Mouse (Mus musculus) neural tube, embryonic 10.5 days (tissue): ENCODE measurements at regions not wholly inside any gene's neighbourhood (a gene's known extent, or its start where the extent isn't known, plus 50 kb on each side); places are given as distances from the start of the nearest gene placed in this dataset.

Experiments used
- DNase-seq: peaks from one replicate; pipeline ENCODE4 v3.0.0-alpha.2; 2017; ENCODE audit warnings: low spot score; ENCODE audit errors: extremely low spot score

DNA sequence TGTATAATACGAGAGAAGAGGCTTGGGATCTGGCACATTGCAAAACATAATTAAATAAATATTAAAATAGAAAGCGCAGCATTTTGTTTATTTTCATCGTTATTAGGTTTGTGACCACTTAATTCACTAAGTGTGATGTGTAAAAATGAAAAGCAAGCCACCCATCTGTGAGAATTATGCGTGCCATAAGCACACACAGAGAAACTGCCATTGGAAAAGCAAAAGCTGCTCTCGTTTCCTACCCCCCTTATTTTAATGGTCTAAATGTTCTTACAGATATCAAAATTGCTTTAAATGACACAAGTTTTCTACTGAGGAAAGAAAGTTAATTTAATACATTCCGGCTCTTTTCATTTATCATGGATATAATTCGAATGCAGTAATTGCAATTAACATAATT lies 2780.8 kb upstream of the Gm7489 start:
- DNase-seq: no peak

DNA sequence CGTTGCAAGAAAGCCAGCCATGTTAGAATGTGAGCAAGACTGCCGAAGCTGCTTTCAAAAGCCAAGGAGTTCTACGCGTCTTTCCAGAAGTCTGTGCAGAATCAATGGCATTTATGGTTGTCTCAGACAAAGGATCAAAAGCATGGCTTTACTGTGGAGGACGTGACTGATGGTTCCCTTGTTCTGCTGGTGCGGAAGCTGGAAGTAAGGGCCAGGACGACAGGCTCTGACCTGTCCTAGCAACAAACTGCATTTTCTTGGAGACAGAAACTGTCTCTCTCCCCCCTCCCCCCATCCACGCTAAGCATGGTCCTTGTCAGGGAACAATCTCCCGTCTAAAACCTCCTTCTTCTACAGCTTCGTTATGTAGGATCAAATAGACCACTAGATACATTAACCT lies 2780.3 kb upstream of the Gm7489 start:
- DNase-seq: peak; percentile 49

DNA sequence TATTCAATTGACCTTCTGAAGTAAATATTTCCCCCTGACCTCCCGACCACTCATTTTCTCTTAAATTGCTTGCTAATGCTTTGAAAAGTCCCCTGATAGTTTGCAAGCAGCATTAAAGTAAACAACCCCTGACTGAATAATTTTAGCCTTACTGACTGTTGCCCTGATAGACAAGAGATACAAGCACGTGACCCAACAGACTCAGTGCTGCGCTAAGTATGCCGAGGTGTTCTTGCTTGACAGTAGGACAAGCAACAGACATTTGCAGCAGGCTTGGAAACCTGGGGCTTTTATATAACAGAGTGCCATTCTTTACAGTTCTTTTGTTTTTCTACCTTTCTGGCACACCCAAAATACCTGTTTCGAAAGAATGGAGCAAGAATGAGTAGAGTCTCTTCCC lies 2779.9 kb upstream of the Gm7489 start:
- no peak for DNase-seq

DNA sequence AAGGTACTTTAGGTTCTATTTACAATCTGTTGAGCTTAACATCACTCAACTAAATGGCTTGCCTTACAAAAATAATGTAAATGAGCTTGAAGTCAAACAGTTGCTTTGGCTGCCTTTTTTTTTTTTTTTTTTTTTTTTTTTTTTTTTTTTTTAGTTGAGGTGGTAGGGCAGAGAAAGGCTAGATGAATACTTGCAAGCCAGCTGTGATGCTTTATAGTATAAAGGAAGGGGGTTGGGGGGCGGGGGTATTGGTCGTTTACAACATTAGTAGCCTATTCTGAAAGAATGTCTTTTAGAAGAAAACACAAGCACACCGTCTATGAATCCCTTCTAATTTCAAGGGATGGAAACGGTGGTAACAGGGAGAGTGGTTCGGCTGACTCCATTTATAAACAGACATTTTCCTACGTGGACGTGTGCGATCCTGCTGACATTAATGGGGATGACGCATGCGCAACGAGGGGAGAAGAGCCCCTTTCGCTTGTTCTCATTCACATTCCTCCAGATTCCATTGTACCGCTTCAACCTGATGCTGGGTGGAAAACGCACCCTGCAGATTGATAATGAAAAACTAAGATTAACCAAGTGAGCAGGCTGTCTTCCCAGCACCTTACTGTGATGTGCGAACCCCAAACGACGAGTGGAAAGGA lies 2779.2 kb upstream of the Gm7489 start:
- DNase-seq: no peak

DNA sequence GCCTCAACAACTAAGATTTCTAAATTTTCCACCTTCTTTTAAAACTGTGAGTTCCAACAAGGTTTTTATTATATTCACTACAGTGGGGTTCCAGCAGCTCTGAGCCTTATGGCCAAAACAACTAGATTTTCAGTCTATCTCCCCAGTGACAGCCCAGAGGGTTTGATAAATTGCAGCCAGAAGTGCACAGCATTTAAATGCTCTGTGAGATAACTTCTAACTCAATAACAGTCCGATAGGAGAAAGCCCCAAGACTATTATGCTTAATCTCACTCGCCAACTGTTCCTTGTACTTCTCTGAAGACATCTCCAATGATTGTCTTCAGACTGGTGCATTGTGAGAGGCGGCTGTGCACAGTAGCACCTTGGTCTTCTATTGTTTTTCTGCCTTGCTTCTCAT lies 2774.5 kb upstream of the Gm7489 start:
- DNase-seq: no peak

DNA sequence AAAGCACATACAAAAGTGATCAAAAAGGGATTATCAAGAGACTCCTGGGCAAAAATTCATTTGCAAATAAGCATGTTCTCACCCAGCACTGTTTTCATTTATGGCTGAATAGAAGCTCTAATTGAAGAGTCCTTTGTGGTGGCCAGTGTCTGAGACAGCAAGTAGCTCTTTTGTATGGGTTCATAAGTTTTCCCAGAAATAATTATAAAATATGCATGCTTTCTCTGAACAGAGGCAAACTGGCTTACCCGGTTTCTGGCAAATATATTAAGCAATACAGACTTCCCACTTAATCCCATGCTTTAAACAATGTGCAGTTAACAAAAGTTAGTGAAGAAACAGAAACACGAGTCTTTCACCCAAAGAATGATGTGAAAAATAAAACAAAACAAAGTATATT lies 2758.8 kb upstream of the Gm7489 start:
- no peak for DNase-seq

DNA sequence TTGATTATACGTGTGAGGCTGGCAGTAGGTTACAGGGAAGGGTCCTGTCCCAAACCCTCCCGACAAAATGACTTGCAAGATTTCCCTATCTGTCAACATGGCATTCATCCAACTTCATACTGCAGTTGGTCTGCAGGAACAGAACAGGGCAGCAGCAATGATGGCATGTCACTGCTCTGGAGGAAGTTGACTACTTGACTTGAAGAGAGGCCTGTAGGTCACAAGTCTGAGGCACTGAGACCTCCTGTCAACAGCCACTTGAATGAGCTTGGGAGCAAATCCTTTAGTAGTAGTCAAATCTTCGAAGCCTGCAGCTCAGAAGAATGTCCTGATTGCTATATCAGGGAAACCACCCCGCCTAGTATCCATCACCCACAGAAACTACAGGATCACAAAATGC lies 2753.7 kb upstream of the Gm7489 start:
- DNase-seq: no peak

DNA sequence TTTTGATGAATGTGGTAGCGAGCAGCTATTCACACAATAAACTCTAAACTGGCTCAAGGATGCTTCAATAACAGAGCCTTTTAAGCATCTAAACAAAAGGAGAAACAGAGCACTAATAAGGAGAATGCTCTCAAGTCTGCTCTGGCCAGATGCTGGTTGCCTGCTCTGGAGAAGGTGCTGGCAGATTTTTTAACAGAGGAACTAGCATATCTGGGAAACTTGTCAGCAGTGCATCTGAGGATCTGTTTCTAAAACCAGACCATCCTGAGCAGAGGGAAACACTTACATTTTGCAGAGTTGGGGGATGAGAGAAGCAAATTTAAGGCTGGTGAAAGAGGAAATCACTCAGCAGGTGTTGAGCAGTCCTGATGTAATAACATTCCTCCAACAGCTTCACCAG lies 2748.6 kb upstream of the Gm7489 start:
- no peak for DNase-seq

DNA sequence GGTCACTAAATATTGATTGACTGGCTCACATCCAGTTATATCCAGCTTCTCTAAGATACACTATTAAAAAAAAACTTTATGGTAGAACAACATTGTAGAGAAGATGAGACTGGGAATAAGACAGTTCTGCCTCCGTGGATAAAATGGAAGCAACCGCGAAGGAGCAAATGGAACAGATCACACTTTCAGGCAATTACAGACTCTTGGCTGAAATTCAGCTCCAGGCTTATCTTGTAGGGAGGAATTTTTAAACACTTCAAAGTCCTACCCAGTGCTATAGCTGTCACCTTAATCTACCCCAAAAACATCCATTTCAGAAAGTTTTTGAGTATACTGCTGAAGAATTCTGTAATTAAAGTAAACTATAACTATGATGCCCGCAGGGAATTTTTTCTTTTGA lies 2745.2 kb upstream of the Gm7489 start:
- no peak for DNase-seq

DNA sequence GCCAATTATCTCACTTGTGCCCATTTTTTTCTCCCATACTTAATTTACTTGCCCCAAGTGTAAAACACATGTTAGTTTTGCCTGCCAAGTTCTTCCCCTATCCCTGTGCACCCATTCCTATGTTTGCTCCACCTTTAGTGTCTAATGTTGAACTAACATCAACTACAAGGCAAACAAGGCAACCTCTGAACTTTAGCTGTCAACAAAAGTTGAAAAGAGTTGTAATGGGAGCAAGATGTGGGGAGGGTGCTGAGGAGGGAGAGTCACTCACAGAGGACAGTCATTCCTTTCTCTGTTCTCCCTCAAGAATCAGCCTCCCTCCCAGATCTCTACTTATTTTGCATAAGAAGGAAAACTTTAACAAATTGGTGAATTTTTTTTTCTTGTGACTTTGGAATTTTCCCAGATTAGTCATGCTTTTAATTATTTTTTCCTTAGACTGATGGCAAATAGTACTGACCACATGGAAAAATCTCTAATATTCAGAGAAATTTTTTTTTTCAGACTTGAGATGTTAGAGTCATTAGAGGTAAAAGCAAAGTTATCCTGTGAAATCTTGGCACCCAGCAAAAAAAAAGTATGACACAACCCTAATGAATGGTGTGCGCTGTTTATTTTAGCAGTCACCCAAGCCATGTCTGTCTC lies 2710.6 kb upstream of the Gm7489 start:
- DNase-seq: no peak

DNA sequence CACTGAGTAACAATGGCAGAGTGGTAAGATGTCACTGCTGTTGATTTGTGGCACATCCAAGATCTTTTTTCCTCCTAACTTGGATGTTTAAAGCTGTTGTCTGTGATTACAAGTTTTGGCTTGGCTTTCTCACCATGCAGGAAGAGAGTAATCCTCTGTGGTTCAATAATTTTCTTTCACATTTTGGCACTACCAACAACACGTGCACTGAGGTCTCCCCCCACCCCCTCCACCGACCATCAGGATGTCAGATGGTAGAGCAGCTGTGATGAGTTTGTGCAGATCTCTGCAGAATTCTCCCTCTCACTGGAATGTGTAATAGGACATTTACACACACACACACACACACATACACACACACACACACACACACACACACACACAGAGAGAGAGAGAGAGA lies 2708.2 kb upstream of the Gm7489 start:
- no peak for DNase-seq

DNA sequence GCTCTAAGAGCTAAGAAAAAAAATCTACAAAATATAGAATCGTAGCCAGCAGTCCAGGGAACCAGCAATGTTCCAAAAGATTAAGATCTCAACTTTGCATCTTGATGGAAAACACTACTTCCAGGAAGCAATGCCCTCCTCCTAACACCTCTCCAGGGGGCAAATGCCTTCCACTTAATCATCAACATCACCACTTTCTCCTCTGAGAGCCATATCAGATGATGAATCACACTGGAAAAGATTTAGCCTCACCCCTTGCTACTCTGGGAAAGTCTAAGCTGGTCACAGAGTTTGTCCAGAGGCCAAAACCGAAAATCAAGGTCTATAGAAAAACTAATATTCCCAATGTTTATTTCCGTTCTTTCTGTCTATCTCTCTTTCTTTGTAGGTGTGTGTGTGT lies 2695.6 kb upstream of the Gm7489 start:
- DNase-seq: no peak

DNA sequence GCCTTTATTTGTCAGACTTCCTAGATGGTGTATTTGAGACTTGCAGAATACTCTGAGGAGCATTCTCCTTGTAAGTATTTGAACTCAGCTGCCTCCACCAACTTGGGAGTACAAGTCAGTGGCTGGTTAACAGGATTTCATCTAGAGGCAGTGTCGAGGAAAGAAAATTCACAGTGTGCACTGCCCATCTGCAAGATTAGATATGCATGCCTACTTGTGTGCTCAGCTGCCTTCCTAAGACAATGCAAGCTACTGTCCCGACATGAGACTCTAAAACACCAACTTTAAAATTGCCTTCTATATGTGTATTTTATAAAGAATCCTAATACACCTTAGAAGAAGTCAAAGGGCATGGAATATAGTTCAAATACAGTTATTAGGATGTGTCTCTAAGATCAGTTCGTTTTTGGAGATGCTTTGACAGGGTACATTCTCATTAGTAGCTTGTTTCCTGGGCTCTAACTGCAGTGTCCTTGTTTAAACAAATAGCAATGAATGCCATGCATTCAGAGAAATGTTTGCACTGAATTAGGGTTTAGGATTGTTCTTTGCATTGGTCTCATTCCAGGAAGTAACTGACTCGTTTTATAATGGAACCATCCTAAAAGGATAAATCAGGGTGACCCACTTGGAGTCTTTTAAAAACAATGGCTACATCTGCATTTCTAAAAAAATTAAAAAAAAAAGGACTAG lies 2687.1 kb upstream of the Gm7489 start:
- DNase-seq: no peak

DNA sequence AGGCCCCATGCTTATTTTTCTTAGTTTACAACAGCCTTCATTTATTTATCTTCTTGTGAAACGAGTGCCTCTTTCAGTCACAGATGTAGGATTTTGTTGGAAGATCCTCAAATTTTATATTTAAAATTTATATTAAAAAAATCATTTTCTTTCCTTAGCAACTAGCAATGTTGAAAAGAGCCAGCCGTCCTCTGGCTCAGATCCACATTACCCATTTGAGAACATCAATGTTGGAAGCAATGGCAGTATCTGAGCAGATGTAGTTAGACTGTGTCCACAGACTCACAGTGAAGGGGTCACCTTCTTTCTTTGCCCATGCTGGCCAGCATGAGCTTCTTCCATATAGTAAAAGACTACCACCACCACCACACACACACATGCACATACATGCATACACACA lies 2681.4 kb upstream of the Gm7489 start:
- DNase-seq: no peak

DNA sequence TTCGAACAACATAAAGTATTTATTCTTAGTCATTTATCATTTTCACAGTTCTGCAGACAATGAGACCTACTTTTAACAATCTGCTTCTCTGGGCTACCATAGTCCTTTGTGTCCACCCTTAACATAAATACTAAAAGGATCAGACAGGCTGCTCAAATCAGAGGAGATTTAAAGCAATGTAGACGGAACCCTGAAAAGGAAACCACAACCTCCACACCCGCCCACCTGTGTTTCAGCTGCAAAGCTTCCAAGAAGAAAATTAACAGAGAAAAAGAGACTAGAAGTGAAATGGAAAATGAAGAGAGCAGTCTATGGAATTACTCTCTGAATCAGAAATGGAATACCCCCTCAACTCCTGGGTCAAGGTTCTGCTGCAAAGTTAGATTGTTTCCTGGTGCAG lies 2678.7 kb upstream of the Gm7489 start:
- DNase-seq: no peak

DNA sequence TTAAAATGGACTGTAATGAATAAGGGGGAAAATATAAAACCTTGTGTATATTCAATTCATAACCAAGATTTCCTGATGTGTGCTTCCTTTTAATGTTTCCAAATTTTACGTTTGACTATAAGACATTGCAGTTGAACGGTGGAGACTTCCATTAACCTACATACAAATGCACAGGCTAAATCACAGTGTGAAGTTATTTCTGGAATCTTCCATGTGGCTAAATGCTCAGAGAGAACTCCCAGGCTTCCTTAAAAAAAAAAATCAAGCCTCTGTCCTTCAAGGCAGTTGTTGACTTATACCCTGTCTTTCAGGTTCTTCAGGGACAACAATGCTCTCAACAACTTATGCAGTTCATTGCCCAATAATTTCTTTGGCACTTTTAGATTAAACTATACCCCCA lies 2677.9 kb upstream of the Gm7489 start:
- DNase-seq: no peak

DNA sequence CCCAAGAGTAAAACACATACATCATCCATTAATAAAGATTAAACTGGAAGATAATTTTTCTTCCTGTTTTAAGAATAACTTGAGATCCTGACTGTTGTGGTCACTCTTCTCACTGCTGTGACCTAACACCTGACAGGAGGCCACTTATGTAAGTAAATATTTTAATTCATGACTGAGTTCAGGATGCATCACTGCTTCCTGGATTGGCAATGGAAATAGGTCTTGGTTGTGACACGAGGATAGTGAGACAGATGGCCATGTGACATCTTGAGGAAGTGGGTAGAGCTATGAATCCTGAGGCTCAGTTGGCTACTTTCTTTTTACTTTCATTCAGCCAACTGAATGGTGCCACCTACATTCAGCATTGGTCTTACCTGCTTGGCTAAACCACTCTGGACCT lies 2649.8 kb upstream of the Gm7489 start:
- no peak for DNase-seq

DNA sequence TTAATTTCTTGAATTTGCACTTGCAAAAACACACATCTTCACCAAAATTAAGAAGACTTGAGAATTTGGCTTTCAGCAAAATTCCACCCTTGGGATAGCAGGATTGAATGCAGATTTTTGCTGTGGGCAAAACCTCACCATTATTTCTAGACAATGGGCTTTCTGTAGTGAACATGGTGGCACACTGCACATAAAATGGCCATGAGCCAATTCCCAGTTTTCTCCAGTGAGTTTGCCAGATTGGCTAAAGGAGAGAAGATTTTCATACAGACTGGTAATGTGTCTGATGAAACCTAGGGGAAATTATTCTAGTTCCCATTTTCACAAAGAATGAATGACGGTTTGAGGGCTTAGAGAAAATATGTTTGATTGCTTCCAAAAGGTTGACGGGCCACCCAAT lies 2640.1 kb upstream of the Gm7489 start:
- DNase-seq: no peak

DNA sequence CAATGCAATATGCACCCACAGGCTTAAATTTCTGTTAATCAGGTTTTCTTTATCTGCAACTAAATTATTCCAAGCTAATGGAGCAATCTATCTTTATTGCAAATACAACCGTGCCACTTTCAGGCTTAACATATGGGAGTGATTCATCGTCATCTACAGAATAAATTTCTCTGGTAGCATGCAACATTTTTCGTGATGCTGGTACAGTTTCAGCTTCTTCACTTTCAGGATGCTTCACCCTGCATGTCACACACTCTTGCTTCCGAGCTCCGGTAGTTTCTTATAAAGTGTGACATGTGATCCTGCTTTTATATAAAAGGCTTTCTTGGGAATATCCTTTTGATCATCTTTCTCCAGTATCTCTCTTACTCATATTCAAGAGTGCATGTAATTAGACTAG lies 2637.4 kb upstream of the Gm7489 start:
- DNase-seq: no peak

DNA sequence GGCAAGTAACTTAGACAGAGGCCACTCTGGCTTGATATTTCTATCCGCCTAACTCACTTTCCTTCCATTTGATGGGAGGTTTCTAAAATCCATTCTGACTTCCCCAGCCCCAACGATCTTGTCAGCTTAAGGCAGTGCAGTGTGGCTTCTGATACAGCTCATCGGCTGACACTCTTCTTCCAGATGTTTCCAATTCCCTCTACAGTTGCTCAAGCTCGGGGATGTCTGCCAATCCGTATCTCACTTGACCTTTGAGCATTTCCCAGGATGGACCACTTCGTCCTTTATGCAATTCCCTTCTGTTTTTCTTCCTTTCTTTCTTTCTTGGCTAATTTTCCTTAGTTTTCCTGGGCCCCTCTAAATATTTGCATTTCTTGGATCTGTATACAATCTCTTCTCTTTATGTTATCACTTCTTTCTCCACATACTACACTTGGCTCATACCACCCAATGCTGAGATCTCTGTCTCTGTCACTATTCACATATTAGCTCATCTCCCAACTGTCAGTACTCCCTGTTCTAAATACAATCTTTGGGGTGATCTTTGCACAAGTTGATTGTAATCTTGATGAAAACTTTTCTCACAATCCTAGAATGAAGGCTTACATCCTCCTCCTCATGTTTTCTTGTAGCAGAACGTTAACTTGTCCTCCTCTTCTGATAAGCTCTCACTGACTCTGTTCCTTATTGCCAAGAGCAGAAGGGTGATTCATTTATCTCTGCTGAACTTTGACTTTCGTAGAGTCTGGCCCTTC lies 2636.5 kb upstream of the Gm7489 start:
- no peak for DNase-seq

DNA sequence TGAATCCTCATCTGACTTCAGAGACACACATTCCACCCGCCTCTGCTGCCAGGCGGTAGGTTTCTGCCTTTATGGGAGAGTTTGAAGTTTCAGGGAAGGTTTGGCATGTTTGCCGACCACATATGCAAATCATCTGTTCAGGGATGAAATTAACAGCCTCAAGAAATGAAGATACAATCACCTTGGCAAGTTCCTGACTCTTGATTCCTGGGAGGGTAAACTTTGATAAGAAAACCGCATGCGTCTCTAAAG lies 2636.0 kb upstream of the Gm7489 start:
- DNase-seq: no peak

DNA sequence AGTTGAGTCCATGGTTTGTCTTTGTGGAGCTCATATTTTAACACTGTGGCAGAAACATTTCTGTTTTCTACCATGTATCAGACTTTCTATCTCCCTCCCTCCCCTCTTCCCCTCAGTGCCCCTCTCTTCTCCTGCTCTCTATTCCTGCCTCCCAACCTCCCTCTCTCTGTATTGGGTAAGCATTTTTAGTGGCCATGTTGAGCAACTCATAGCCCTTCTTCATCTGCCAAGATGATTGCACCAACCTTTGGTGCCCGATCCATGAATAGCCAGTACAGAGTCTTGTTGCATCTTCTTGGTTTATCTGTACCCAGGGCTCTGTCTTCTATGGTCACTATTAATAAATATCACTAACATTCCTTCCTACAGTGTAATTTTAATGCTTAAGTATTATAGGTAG lies 2630.6 kb upstream of the Gm7489 start:
- DNase-seq: no peak

DNA sequence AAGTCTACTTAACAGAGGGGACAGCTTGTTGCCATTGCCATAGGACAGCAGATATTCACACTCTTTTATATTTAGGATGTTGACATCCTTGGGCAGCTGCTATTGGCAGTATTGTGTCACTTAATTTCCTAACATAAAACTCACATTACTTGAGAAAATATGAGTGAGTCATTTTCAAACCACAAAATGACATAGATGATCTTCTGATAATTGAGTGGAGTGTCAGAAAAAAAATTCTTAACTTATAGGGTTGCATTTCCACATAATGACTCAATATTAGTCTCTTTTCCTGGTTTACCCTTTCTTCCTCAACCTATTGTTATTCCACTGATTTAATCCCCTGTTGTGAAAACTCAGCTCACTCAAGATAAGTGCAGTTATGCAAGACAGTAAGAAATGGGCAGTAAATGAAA lies 2629.5 kb upstream of the Gm7489 start:
- no peak for DNase-seq
